Mouse (Mus musculus) CD8-positive naive resting alpha-beta T cell, adult 2 months (primary cell): ENCODE results near the gene Thap7.

Experiments
- DNase-seq, 2 experiments: peaks; one replicate each; pipeline ENCODE4 v3.0.0; 2022; ENCODE audit warnings: low read depth in 2 of 2, low spot score in 2 of 2

Thap7 gene

DNA sequence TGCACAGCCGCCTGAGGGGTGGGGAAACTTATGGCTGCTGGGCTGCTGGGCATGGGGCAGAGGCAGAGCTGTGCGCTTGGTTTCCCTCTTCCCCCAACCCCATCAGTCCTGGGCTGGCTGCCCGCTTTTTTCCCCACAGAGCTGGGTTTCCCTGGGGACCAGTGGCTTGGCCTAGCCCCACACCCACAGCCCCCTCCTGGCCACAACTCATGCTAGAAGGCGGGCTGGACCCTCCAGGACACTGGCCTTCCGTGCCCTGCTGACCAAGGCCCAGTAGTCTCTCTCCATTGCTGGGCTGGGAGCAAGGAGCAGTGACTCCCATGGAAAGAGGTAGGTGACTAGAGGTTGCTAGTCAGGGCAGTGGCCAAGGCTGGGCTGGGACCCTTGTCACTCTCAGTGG, 39.8 kb downstream of the Thap7 start:
- no peak for DNase-seq

- peak in 1 of 2 experiments; percentile 5 for DNase-seq
Measured at GRCm38 (mm10) chr16:17489469-17490111, 41.3 kb downstream of the Thap7 start, which contains the start of gene Aifm3. Gene Aifm3, plus strand, starts transcription at chr16:17489611.

DNA sequence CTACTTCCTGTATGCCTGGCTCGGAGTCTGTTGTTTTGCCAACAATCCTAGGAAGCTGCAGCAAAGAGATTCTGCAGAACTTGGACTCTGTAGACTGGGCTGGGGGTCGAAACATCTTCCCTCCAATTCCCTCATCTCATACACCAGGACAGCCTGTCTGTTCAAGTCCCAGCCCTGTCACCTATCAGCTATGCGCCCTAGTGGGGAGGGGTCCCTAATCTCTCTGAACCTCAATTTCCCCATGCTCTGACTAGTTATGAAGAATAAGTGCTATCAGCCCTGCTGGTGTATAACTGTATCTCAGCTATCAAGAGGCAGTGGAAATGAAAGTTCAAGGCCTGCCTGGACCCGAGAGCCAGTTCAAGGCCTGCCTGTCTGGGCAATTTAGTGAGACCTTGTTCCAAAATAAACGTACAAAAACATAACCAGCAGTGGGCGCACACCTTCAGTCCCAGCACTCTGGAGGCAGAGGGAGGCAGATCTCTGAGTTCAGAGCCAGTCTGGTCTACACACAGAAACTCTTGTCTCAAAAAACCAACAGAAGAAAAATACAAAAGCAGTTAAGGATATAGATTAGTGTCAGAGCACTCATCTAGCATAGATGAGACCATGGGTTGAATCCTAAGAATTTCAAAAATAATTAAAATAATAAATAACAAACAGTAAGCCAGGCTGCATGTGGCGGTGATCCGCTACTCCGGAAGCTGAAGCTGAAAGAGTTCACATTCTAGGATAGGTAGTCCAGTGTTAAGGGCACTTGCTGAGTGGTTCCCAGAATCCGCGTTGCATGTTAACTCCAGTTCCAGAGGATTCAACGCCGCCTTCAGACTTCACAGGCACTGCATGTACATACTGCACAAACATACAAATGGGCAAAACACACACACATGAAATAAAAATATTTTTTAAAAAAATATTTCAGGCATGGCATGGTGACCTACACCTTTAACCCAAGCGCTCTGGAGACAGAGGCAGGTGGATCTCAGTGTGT, 42.2 kb downstream of the Thap7 start:
- peak in 1 of 2 experiments; percentile 27 for DNase-seq

- DNase-seq, result peak in 1 of 2 experiments; percentile 7
Measured at GRCm38 (mm10) chr16:17486505-17486904, 44.4 kb downstream of the Thap7 start.

- no peak for DNase-seq
Measured at GRCm38 (mm10) chr16:17481465-17481864, 49.5 kb downstream of the Thap7 start.

DNA sequence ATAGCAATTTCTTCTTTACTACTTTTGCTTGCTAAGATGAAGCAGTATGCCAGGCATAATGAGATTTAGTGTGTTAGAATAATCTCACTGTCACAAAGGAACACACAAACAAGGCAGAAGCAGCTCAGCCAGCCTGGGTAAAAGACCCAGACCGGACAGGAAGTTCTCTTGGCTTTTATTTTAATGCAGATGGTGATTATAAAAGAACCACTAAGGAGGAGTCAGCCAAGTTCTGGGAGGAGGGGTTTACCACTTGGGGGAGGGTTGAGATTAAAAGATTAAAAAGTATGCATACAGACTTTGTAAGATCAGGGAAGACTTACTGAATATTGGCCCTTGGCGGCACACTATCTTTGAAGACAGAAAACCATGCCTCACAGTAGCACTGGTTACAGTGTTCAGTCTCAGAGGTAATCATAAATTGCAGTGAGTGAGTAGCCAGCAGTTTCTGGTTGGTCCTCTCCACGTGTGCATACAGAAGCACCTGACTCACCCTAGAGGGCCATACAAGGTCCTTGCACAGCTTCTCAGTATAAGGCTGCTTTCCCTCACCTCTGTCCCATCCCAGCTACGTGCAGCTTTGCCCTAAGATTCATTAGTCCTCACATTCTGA, 52.5 kb downstream of the Thap7 start:
- no peak for DNase-seq
